Mouse (Mus musculus) lung, postnatal 0 days (tissue): ENCODE measurements around the gene Smg1.

Experiments
- CTCF ChIP-seq: IDR thresholded peaks from 2 replicates; pipeline ENCODE4 v1.5.1; 2016; ENCODE audit warnings: antibody characterized with exemption, mild to moderate bottlenecking
- EP300 ChIP-seq: IDR thresholded peaks from 2 replicates; pipeline ENCODE4 v1.6.1; 2016; ENCODE audit warnings: antibody characterized with exemption, mild to moderate bottlenecking, control low read depth

DNA sequence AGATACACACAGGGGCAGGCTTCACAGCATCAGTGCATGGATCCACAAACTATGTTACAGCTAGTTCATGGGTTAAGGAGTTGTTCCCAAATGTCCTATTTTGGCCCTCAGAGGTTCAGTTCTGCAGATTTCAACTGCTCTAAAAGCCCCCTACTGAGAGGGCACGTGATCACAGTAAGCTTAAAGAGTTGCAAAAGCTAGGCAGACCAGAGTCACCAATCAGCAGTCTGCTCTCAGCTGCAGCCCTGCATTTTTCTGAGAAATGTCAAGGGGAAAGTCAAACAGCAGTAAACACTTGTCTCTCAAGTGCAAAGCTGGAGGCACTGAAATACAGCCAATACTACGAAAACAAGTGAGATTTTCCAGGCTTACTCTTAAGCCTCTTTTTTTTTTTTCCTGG is 124.3 kb downstream of the Smg1 start:
- TF ChIP-seq CTCF (no peak), EP300 (peak; percentile 70; the same call in 1 of the 2 replicates)
